Comparison of ENCODE assay signal across 12 mouse cellular contexts in genomic region chr9:71676988-71677688, GRCm38 (mm10).
A peak's percentile ranks its signal among the peaks of the same experiment; 100 is the strongest.
DNase-seq lines count a peak whose midpoint lies in the region; ATAC-seq and TF ChIP-seq lines count a peak whose summit lies in the region.
"Had no signal": no experiment of that assay in that cellular context is flagged by ENCODE, and none has a peak within 500 bp of the region (broad histone marks: within the 10 kb centered on the region; RNA-seq: fewer than 3 reads in every experiment).

No protein-coding gene starts in this region.

- DNase-seq in adrenal gland, adult 2 months, result peak; percentile 42
- DNase-seq in adrenal gland, postnatal 25 days, result no peak
- DNase-seq in kidney, postnatal 10 days, result no peak
- DNase-seq in Muller cell, postnatal 12 days (ENCODE audit: inconsistent ontology term), result peak; percentile 51
- peak; percentile 11 for DNase-seq in liver, embryonic 13.5 days
- no peak for DNase-seq in midbrain, postnatal 0 days (ENCODE audit: low spot score)
- DNase-seq in forebrain, embryonic 14.5 days (ENCODE audit: low spot score), result no peak
- DNase-seq: cerebellum, postnatal 25 days; forebrain, postnatal 0 days; layer of hippocampus, adult 9-11 months had no signal

- 50% methylated on average over 5 of the region's 5 CpGs for WGBS in kidney, embryonic 16.5 days
- WGBS in liver, embryonic 13.5 days (ENCODE audit: insufficient replicate concordance), result 23% methylated on average over 5 of the region's 5 CpGs
- 84% methylated on average over 5 of the region's 5 CpGs for WGBS in midbrain, postnatal 0 days
- 95% methylated on average over 5 of the region's 5 CpGs for WGBS in forebrain, embryonic 14.5 days

- TF ChIP-seq CTCF in midbrain, postnatal 0 days (IDR thresholded peaks at IDR 0.05), result no peak

- no peaks in the 10 kb centered on the region for H3K27me3 ChIP-seq in kidney, embryonic 16.5 days (ENCODE audit: insufficient read depth, low read length)
- H3K27me3 ChIP-seq in liver, embryonic 13.5 days, result 0 out of 2 replicates have a peak, but pooled peaks cover 5% of the 10 kb centered on the region
- no peaks in the 10 kb centered on the region for H3K27me3 ChIP-seq in midbrain, postnatal 0 days (ENCODE audit: insufficient read depth, low read length)
- H3K27me3 ChIP-seq in forebrain, embryonic 14.5 days (replicated peaks; ENCODE audit: control insufficient read depth, insufficient read depth, low read length), result no peaks in the 10 kb centered on the region

- 0 out of 2 replicates have a peak, but pooled peaks cover 3% of the 10 kb centered on the region for H3K36me3 ChIP-seq in kidney, embryonic 16.5 days (ENCODE audit: insufficient read depth, low read length)
- no peaks in the 10 kb centered on the region for H3K36me3 ChIP-seq in liver, embryonic 13.5 days
- no peaks in the 10 kb centered on the region for H3K36me3 ChIP-seq in midbrain, postnatal 0 days (ENCODE audit: insufficient read depth, low read length)
- no peaks in the 10 kb centered on the region for H3K36me3 ChIP-seq in forebrain, embryonic 14.5 days (ENCODE audit: control insufficient read depth, insufficient read depth, low read length)

- no peaks in the 10 kb centered on the region; the same call in 1 of the 2 replicates for H3K9me3 ChIP-seq in kidney, embryonic 16.5 days (ENCODE audit: low read length)
- no peaks in the 10 kb centered on the region for H3K9me3 ChIP-seq in liver, embryonic 13.5 days (replicated peaks)
- H3K9me3 ChIP-seq in midbrain, postnatal 0 days (ENCODE audit: low read length), result no peaks in the 10 kb centered on the region
- H3K9me3 ChIP-seq in forebrain, embryonic 14.5 days (replicated peaks; ENCODE audit: control insufficient read depth, low read length), result no peaks in the 10 kb centered on the region

- peak overlapping the region; percentile 56 for H3K27ac ChIP-seq in kidney, embryonic 16.5 days (ENCODE audit: low read length)
- H3K27ac ChIP-seq in liver, embryonic 13.5 days, result 0 out of 2 replicates have a peak overlapping the region, but pooled peaks have one; percentile 31
- no peak overlapping the region for H3K27ac ChIP-seq in midbrain, postnatal 0 days (ENCODE audit: low read depth, low read length)
- no peak overlapping the region for H3K27ac ChIP-seq in forebrain, embryonic 14.5 days (ENCODE audit: low read depth, low read length)

- no peak overlapping the region for H3K9ac ChIP-seq in kidney, embryonic 16.5 days (replicated peaks; ENCODE audit: low read length)
- no peak overlapping the region for H3K9ac ChIP-seq in liver, embryonic 13.5 days
- no peak overlapping the region for H3K9ac ChIP-seq in midbrain, postnatal 0 days (replicated peaks; ENCODE audit: low read length, poor library complexity, severe bottlenecking)
- H3K9ac ChIP-seq in forebrain, embryonic 14.5 days (ENCODE audit: low read length), result no peak overlapping the region
- H3K9ac ChIP-seq: forebrain, postnatal 0 days had no signal

- H3K4me2 ChIP-seq in kidney, embryonic 16.5 days (replicated peaks; ENCODE audit: low read depth, low read length), result no peak overlapping the region
- H3K4me2 ChIP-seq in liver, embryonic 13.5 days, result peak overlapping the region; percentile 39
- H3K4me2 ChIP-seq in midbrain, postnatal 0 days (ENCODE audit: low read depth, low read length, poor library complexity, severe bottlenecking), result no peak overlapping the region
- H3K4me2 ChIP-seq in forebrain, embryonic 14.5 days (ENCODE audit: low read length), result no peak overlapping the region

- peak; percentile 62; the same call in 1 of the 2 replicates for ATAC-seq in kidney, embryonic 16.5 days (ENCODE audit: low FRiP score, low TSS enrichment)
- ATAC-seq in liver, embryonic 13.5 days (ENCODE audit: low read depth), result peak; percentile 84
- no peak for ATAC-seq in midbrain, postnatal 0 days (ENCODE audit: low FRiP score)
- ATAC-seq in forebrain, embryonic 14.5 days, result no peak
- ATAC-seq: forebrain, postnatal 0 days had no signal

- no peak overlapping the region for H3K4me3 ChIP-seq in kidney, embryonic 16.5 days (ENCODE audit: low read length)
- no peak overlapping the region for H3K4me3 ChIP-seq in liver, embryonic 13.5 days (replicated peaks)
- H3K4me3 ChIP-seq in midbrain, postnatal 0 days (ENCODE audit: low read depth, low read length), result no peak overlapping the region
- H3K4me3 ChIP-seq in forebrain, embryonic 14.5 days (ENCODE audit: low read depth, low read length), result no peak overlapping the region
- H3K4me3 ChIP-seq: megakaryocyte, embryonic 14.5 days had no signal

- H3K4me1 ChIP-seq in kidney, embryonic 16.5 days (ENCODE audit: insufficient read depth, low read length), result peaks cover 27% of the 10 kb centered on the region; the same call in 1 of the 2 replicates
- H3K4me1 ChIP-seq in liver, embryonic 13.5 days (replicated peaks), result peaks cover 39% of the 10 kb centered on the region
- H3K4me1 ChIP-seq in midbrain, postnatal 0 days (ENCODE audit: insufficient read depth, low read length), result no peaks in the 10 kb centered on the region; the same call in 1 of the 2 replicates
- no peaks in the 10 kb centered on the region for H3K4me1 ChIP-seq in forebrain, embryonic 14.5 days (ENCODE audit: control insufficient read depth, insufficient read depth, low read length)

Comparison
In these comparisons a context has a peak if more than half of its experiments do, and no peak if none do; other contexts are left out.
1. DNase-seq: peak in adrenal gland, adult 2 months (single experiment), Muller cell, postnatal 12 days (single experiment) and liver, embryonic 13.5 days (single experiment); none in adrenal gland, postnatal 25 days (single experiment), kidney, postnatal 10 days (single experiment), midbrain, postnatal 0 days (single experiment) and forebrain, embryonic 14.5 days (single experiment).
2. ATAC-seq: peak in kidney, embryonic 16.5 days (single experiment) and liver, embryonic 13.5 days (single experiment); none in midbrain, postnatal 0 days (single experiment) and forebrain, embryonic 14.5 days (single experiment).
3. H3K27ac ChIP-seq: peak in kidney, embryonic 16.5 days (single experiment) and liver, embryonic 13.5 days (single experiment); none in midbrain, postnatal 0 days (single experiment) and forebrain, embryonic 14.5 days (single experiment).